Mouse (Mus musculus): ENCODE data around the gene Rps6ka6.

Gene Rps6ka6

DNA sequence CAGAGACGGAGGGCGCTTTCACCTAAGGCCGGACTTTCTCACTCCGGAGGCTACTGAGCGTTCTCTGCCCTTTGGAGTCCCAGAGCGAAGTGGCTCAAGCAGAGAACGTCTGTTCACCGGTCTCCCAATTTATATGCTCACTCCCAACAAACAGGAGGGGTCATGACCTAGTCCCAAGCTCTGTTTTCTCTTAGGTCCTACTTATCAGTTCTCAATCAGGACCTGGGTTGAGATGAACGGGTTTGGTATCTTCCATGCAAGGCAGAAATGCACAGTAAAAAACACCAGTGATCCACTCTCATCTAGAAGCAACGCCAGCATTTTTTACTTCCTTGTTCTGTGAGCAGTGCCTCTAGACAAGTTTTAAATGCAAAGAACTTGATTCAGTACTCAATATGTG is at the start of gene Rps6ka6:
Gene Rps6ka6 (minus strand): TSS at position 101 of the 400 bp plus-strand sequence.
- DNase-seq (ENCODE audit: low spot score in 2 of 2) = no peak

- no peak for DNase-seq (ENCODE audit: low spot score in 2 of 2)
Observed at GRCm38 (mm10) chrX:111577044-111577443, 39.3 kb upstream of the Rps6ka6 start.

DNA sequence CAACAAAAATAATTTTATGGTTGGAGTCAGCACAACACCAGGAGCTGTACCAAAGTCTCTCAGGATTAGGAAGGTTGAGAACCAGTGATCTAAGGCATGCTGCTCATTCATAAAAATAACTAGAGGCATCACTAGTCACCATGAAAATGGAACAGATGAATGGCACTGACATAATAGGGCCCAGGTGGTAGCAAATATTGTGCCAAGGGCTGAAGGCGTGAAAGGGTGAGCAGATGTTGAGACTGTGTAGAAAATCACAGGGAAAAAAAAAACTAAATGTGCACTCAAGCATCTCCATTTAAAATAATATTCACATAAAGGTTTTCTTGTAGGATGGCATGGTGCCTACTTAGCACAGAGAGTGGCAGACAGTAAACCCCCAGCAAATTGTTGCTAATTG is 19.6 kb downstream of the Rps6ka6 start:
- DNase-seq (ENCODE audit: low spot score in 2 of 2) = no peak

DNA sequence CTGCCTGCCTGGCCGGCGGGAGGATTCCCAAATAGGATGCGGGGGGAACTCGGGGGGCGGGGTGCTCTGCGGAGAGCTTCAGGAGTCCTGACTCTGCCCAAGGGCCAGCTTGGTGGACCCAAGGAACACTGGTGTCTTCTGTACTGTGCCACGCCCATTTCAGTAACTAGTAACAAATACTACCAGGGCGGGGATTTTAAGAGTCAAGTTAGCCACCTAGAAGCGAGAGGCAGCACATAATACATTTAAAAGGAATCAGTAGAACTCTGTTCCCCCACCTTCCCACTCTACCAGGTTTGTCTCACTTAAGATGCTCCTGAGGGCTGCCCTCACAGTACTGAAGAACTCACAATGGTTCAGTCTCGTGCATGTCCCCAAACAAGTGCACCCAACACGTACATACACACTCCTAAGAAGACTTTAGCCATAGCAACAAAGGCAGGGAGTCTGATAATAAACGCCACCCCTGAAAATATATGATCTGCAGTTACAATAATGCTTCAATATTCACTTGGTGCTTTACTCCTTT is 74.1 kb downstream of the Rps6ka6 start:
- no peak for DNase-seq (ENCODE audit: low spot score in 2 of 2)

DNA sequence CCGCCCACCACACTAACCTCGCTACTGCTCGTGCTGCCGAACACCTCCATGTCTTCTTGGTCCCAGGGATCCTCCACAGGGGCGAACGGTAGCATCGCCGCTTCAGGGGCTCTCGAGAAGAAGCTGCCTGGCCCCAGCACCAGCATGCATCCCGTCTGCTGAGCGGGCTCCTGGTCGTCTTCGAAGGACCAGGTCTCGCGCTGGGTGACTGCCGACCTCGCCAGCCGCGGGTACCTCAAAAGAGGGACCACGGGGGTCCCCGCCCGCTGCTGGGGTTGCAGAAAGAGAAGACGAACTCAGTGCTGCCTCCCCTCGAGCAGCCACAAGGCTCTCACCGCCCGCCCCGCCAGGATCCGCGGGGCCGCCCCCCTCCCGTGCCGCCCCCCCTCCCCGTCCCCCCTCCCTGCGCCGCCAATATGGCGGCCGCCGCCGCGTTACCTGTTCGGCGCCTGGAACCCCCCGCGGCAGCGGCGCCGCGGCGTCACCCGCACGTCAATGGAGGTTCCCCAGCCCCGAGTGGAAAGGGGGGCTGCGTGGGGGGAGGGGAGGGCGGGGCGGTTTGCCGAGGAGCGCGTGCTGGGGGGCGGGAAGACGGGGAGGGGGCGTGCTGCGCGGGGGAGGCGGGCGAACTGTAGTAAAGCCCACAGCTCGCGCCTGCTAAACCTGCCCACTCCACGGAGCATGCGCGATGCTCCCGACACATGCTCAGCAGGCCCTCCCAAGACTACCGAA is 74.8 kb downstream of the Rps6ka6 start:
- DNase-seq (ENCODE audit: low spot score in 2 of 2) = peak in 1 of 2 experiments; percentile 0

GRCm38 (mm10) chrX:111462495-111462832 is 75.3 kb downstream of the Rps6ka6 start:
- peak in 1 of 2 experiments; percentile 0 for DNase-seq (ENCODE audit: low spot score in 2 of 2)

GRCm38 (mm10) chrX:111462092-111462491 is 75.7 kb downstream of the Rps6ka6 start:
- no peak for DNase-seq (ENCODE audit: low spot score in 2 of 2)

DNA sequence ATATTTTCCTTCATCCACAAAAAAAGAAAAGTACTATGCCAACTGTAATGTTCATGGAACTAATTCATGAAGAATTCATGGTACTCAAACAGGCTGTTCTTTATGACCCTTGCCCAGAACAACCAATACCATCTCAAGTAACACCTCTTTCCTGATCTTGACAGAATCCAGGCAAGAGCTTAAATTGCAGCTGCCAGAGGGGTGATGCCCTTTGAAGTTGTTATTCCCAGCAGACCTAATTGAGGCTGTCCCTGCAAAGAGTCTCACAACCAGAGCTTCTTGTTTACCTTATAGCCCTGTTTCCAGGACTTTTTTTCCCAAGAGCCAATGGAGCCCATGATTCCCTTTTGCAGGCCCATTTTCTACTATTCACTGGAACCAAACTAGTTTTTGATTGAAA is 77.6 kb downstream of the Rps6ka6 start:
- no peak for DNase-seq (ENCODE audit: low spot score in 2 of 2)

DNA sequence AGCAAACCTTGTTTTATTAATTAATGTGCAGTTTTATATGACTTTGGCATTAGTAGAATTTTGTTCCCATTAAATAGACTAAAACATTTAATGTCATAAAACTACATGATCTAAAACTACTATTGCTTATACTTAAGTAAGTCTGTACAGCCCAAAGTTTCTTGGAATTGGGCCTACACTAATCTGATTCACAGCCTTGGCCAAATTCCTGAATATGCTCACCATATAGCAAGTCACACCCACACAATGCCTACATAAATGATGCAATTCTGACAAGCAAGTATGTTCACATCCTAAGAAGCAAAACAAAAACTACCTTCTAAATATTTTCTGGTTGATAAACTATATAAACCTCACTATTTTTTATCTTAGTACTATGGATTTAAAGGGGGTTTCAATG is 101.2 kb downstream of the Rps6ka6 start:
- no peak for DNase-seq (ENCODE audit: low spot score in 2 of 2)

DNA sequence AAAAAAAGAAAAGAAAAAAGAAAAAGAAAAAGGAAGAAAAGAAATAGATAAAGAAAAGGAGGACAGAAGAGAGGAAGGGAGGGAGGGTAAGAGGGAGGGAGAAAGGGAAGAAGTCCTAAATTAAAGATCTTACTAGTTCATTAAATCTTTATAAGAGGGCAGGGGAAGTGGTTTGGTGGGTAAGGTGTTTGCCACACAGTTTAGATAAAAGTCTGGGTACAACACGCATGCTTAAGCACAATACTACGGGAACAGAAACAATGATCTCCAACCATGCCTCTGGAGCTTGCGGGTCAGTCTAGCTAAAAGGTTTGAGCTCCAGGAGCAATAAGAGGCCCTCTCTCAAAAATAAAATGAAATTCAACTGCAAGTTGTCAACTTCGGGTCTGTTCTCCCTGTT is 123.0 kb downstream of the Rps6ka6 start:
- DNase-seq (ENCODE audit: low spot score in 2 of 2) = no peak

GRCm38 (mm10) chrX:111404816-111405215 is 132.9 kb downstream of the Rps6ka6 start:
- no peak for DNase-seq (ENCODE audit: low spot score in 2 of 2)

DNA sequence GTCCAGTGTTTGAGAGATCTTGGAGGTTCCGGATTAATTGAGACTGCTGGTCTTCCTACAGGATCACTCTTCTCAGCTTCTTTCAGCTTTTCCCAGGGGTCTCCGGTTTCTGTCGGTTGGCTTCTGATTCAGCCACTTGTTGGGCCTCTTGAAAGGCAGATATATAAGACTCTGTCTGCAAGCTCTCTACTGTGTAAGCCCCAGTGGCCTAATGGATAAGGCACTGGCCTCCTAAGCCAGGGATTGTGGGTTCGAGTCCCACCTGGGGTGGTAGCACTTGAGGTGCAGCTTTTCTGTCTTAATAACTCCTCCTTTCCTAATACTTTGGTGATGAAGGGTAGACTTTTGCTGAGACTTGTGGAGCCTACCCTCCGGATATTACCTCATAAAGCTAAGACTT is 160.7 kb downstream of the Rps6ka6 start:
- DNase-seq (ENCODE audit: low spot score in 2 of 2) = no peak

DNA sequence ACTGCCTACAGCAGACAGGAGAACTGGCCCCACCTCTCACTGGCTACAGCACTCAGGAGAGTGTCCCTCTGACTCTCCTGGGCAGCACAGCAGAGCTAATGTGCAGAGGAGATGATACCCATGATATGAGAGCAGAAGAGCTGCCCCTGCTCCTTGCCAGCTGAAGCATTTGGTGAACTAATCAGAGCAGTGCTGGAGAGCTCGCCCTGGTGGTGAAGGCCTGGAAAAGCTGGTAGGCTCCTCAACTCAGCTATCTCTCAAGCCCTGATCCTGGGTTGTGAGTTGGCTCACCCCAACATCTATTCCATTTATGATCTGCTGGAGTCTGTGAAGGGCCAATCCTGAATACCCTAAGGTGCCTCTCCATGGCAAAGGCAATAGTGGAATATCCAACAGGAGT is 163.6 kb downstream of the Rps6ka6 start:
- DNase-seq (ENCODE audit: low spot score in 2 of 2) = no peak
